Mouse (Mus musculus): ENCODE results near the gene Pcbd2.

The Pcbd2 gene

DNA sequence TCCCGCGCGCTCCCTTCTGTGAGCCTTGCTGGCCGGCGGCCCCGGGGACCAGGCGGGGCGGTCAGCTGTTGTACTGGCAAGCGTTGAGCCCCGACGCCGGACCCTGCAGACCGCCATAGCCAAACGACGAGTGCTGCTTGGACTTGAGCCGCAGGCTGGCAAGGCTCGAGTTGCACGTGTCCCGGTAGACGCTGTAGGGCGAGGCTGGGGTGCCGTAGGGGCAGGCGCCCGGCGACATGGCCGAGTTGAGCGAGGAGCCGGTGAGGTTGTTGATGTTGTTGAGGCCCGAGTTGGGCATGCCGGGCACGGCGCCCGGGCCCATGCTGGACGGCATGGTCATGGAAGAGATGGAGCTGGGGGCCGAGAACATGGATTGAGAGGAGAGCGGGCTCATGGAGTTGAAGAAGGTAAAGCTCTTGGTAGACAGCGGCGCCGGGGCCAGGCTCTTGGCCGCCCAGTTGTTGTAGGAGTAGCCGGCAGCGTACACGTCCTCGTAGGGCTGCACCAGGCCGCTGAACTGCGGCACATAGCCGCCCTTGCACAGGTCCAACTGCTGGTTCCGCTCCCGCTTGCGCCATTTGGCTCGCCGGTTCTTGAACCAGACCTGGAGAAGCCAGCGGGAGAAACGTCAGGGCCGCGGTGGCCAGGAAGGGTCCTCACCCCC is 99.0 kb downstream of the Pcbd2 start:
- in situ Hi-C loops (cut with MboI, MseI) = no loop called here

Measured in regulatory T cell (primary cell).